Mouse (Mus musculus) cerebellum, postnatal 4 days (tissue): ENCODE results near the gene Ucn2.
A peak's percentile ranks its signal among the peaks of the same experiment; 100 is the strongest.

Experiments
- DNase-seq, 2 experiments: peaks; one replicate each; pipeline ENCODE4 v3.0.0; 2022; ENCODE audit warnings: low spot score in 2 of 2, mixed read lengths in 1 of 2

Gene Ucn2

GRCm38 (mm10) chr9:108985710-108986109 is at the start of gene Ucn2:
Gene Ucn2 (plus strand): TSS chr9:108986010.
- DNase-seq: no peak

GRCm38 (mm10) chr9:108936418-108937364 is 49.1 kb upstream of the Ucn2 start, which contains the start of gene Uqcrc1:
Gene Uqcrc1 (plus strand): TSS chr9:108936633.
- peak; percentile 90 to 97 for DNase-seq

- DNase-seq: no peak
These were observed 40.7 kb upstream of the Ucn2 start for GRCm38 (mm10) chr9:108945111-108945510.

GRCm38 (mm10) chr9:108945608-108946007 is 40.2 kb upstream of the Ucn2 start:
- DNase-seq: no peak

- no peak for DNase-seq
These were observed 36.4 kb upstream of the Ucn2 start for GRCm38 (mm10) chr9:108949231-108949966.

- DNase-seq: no peak
These were observed 35.7 kb upstream of the Ucn2 start for GRCm38 (mm10) chr9:108949967-108950728.

GRCm38 (mm10) chr9:108953081-108953636 is 32.7 kb upstream of the Ucn2 start, which contains the start of gene Col7a1:
Gene Col7a1 (plus strand): TSS chr9:108953586.
- DNase-seq: no peak

GRCm38 (mm10) chr9:108955241-108955640 is 30.6 kb upstream of the Ucn2 start:
- DNase-seq: no peak

GRCm38 (mm10) chr9:108955846-108956245 is 30.0 kb upstream of the Ucn2 start:
- DNase-seq: no peak

GRCm38 (mm10) chr9:108963577-108963976 is 22.2 kb upstream of the Ucn2 start:
- no peak for DNase-seq

GRCm38 (mm10) chr9:108964338-108964737 is 21.5 kb upstream of the Ucn2 start:
- no peak for DNase-seq

- no peak for DNase-seq
These were observed 15.2 kb upstream of the Ucn2 start for GRCm38 (mm10) chr9:108970623-108971022.

GRCm38 (mm10) chr9:108976483-108976882 is 9.3 kb upstream of the Ucn2 start:
- no peak for DNase-seq

GRCm38 (mm10) chr9:108977966-108978365 is 7.8 kb upstream of the Ucn2 start:
- no peak for DNase-seq

GRCm38 (mm10) chr9:108982498-108982897 is 3.3 kb upstream of the Ucn2 start:
- DNase-seq: no peak

- no peak for DNase-seq
These were observed 2.6 kb upstream of the Ucn2 start for GRCm38 (mm10) chr9:108983209-108983608.

GRCm38 (mm10) chr9:108987704-108988350 is 2.0 kb downstream of the Ucn2 start:
- DNase-seq: peak in 1 of 2 experiments; percentile 27

- no peak for DNase-seq
These were observed 4.1 kb downstream of the Ucn2 start for GRCm38 (mm10) chr9:108989802-108990461.

GRCm38 (mm10) chr9:108990462-108990820 is 4.6 kb downstream of the Ucn2 start:
- no peak for DNase-seq

- peak; percentile 63 to 85 for DNase-seq
These were observed 5.7 kb downstream of the Ucn2 start, which contains the start of gene Pfkfb4 for GRCm38 (mm10) chr9:108991428-108992084. Gene Pfkfb4 (plus strand): TSS chr9:108991778.
